Mouse (Mus musculus) heart, embryonic 11.5 days (tissue): ENCODE results near the gene Inpp5b. TPM values are rescaled to one million over a fixed set of nuclear protein-coding genes. Genes with fewer than 3 reads are reported as not detected.
A peak's percentile ranks its signal among the peaks of the same experiment; 100 is the strongest.

Source experiments
- ATAC-seq: fragments of 200-750 bp; cut with Nextera tagmentation; replicated peaks from 2 replicates; pipeline ENCODE4 v1.8.0; 2017; ENCODE audit warnings: moderate library complexity; ENCODE audit not compliant: insufficient number of reproducible peaks, low FRiP score, low TSS enrichment
- H3K27ac ChIP-seq: fragments of 300-500 bp; sonication (generic); 2 replicates; pipeline ENCODE4 v1.5.1; 2014; ENCODE audit warnings: mild to moderate bottlenecking, low read depth, low read length
- H3K27me3 ChIP-seq: fragments of 300-500 bp; sonication (generic); 2 replicates; pipeline ENCODE4 v1.6.1; 2014; ENCODE audit warnings: mild to moderate bottlenecking, low read length, mixed read lengths; ENCODE audit not compliant: control insufficient read depth, insufficient read depth
- H3K36me3 ChIP-seq: fragments of 300-500 bp; sonication (generic); 2 replicates; pipeline ENCODE4 v1.6.1; 2014; ENCODE audit warnings: mild to moderate bottlenecking, low read length, moderate library complexity, mixed read lengths; ENCODE audit not compliant: control insufficient read depth, insufficient read depth
- H3K4me1 ChIP-seq: fragments of 300-500 bp; sonication (generic); 2 replicates; pipeline ENCODE4 v1.6.1; 2014; ENCODE audit warnings: low read length; ENCODE audit not compliant: control insufficient read depth, insufficient read depth
- H3K4me2 ChIP-seq: fragments of 300-500 bp; sonication (generic); 2 replicates; pipeline ENCODE4 v1.6.1; 2014; ENCODE audit warnings: mild to moderate bottlenecking, moderate library complexity
- H3K4me3 ChIP-seq: fragments of 300-500 bp; sonication (generic); 2 replicates; pipeline ENCODE4 v1.5.1; 2014; ENCODE audit warnings: low read depth, low read length
- H3K9ac ChIP-seq: fragments of 300-500 bp; sonication (generic); 2 replicates; pipeline ENCODE4 v1.6.1; 2014; ENCODE audit warnings: mild to moderate bottlenecking, low read depth, low read length, moderate library complexity
- H3K9me3 ChIP-seq: fragments of 300-500 bp; sonication (generic); replicated peaks from 2 replicates; pipeline ENCODE4 v1.6.1; 2016; ENCODE audit warnings: low read length; ENCODE audit not compliant: control insufficient read depth
- WGBS: fragments of 180-500 bp; shearing (Covaris S2); extraction: QIAGEN DNeasy Blood & Tissue Kit; methylation state at CpG from one replicate; pipeline ENCODE4 v1.1.7; 2014; ENCODE audit not compliant: insufficient replicate concordance; 5-methylcytosine and 5-hydroxymethylcytosine counted together
- polyA plus RNA-seq: library from polyadenylated mRNA; unstranded; fragments of >200 nt; fragmentation: Nextera tagmentation; extraction: Ambion mirVana; gene quantifications from 2 replicates; pipeline ENCODE4 v1.2.1, GENCODE M21; 2014

Inpp5b gene
- polyA plus RNA-seq, 1 experiment from 2014 or later = 18.5 TPM

DNA sequence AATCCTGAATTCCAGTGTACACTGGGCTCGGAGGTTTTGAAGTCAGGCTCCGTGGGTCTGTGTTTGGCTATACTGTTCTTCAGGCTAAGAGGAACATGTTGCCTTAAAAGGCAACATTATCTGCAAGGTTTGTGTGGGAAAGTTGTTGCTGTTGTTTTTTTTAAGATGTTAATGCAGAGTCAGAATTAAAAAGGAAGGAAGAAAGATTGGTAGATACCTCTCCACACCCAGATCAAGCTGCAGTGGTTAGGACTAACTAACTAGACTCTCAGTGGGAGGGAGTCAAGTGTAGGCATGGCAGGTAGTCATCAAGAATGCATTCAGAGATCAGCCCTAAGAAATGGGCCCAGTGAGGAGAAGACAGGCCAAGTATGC is 24.9 kb downstream of the Inpp5b start:
- Histone ChIP-seq H3K27ac (no peak overlapping the region), H3K9ac (no peak overlapping the region), H3K4me1 (peaks cover 12% of the 10 kb centered on the region), H3K27me3 (no peaks in the 10 kb centered on the region), H3K36me3 (no peaks in the 10 kb centered on the region), H3K4me2 (no peak overlapping the region), H3K9me3 (no peaks in the 10 kb centered on the region), H3K4me3 (no peak overlapping the region)
- WGBS = 54% methylated on average over 2 of the region's 2 CpGs
- no peak for ATAC-seq

DNA sequence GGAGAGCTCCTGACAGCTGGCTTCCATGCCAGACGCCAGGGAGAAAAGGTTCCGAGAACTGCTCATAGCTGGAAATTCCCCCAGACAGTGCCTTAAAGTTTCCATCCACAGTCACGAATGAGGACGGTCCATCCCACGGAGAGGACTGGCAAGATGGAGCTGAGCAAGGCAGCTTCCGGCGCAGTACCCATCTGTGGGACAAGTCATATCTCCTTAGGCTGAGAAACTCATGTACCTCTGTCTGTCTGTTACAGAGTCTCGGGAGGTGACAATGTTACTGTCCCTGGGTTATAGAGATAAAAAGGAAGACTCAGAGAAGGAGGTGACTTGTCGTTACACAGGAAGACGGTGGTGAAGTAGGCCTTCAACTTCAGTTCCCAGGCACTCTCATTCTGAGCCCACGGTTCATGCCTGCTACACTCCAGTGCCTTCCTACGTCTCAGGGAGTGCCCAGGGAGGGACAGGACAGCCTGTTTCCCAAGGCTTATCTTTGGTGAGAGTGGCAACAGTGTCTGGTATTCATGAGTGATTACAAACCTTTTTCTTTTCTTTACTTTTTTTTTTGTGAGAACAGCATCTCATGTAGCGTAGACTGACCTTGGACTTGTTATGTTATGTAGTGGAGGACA is 27.4 kb downstream of the Inpp5b start:
- Histone ChIP-seq H3K9ac (no peak overlapping the region), H3K9me3 (no peaks in the 10 kb centered on the region), H3K4me3 (no peak overlapping the region), H3K27me3 (no peaks in the 10 kb centered on the region), H3K27ac (no peak overlapping the region), H3K36me3 (no peaks in the 10 kb centered on the region), H3K4me2 (no peak overlapping the region), H3K4me1 (peaks cover 15% of the 10 kb centered on the region)
- 59% methylated on average over 13 of the region's 13 CpGs for WGBS
- no peak for ATAC-seq

DNA sequence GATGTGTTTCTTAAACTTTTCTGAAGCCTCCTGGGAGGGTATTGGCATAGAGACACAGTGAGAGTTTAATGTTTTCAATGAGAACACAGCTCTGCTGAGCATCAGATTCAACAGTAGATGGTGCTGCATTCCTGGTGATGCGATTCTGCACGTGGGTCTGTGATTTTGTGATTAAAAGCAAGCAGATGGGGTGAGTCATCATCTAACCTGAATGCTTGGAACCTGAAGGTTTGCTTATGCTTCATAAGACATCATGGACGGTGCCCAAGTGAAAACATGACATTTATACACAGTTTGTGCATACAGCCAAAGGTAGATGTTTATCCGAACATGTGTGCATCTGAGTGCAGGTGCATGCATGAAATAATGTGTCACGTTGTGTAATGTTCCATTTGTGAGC is 29.0 kb downstream of the Inpp5b start:
- no peak for ATAC-seq
- 68% methylated on average over 5 of the region's 5 CpGs for WGBS
- H3K4me1 ChIP-seq = peaks cover 21% of the 10 kb centered on the region

DNA sequence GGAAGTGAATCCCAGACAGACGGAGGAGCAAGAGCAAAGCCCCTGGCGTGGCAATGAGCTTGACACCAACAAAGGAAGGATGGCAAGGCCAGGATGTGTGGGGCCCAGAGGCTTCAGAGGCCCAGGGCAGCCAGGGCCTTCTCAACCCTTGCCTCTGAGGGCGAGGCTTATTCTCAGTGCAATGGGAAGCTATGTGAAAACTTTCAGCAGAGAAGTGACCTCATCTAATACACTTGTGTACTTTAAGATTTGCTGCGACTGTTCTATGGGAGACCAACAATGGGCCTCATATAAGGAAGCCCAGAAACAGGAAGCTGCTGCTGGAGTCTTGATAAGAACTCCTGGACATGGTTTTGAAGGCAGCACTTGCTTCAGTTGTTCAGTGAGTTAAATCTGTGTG is 30.5 kb downstream of the Inpp5b start:
- H3K4me1 ChIP-seq = peaks cover 9% of the 10 kb centered on the region
- H3K4me3 ChIP-seq = no peak overlapping the region
- peak; percentile 68 for ATAC-seq
- H3K9ac ChIP-seq = no peak overlapping the region
- no peak overlapping the region for H3K4me2 ChIP-seq
- no peaks in the 10 kb centered on the region for H3K27me3 ChIP-seq
- peak overlapping the region; percentile 66 for H3K27ac ChIP-seq
- H3K9me3 ChIP-seq = no peaks in the 10 kb centered on the region
- WGBS = 51% methylated on average over 4 of the region's 4 CpGs
- no peaks in the 10 kb centered on the region for H3K36me3 ChIP-seq

More for the DNA sequence above, 29.0 kb downstream of the Inpp5b start:
- Histone ChIP-seq H3K4me3 (no peak overlapping the region), H3K27me3 (no peaks in the 10 kb centered on the region), H3K9me3 (no peaks in the 10 kb centered on the region), H3K9ac (no peak overlapping the region), H3K4me2 (no peak overlapping the region), H3K36me3 (no peaks in the 10 kb centered on the region), H3K27ac (no peak overlapping the region)

DNA sequence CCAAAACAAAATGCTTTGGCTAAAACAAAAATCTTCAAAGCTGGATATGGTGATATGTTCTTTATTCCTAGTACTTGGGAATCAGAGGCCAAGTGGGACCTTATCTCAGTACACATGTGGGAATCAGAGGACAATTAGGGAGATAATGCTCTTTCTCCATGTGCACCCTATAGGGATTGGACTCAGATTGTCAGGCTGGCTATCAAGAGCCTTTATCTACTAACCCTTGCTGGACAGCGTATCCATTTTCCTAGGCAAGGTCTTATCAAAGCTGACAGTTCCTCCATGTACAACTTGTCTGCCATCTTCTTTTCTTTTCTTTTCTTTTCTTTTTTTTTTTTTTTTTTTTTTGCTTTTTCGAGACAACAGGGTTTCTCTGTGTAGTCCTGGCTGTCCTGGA is 31.8 kb downstream of the Inpp5b start:
- Histone ChIP-seq H3K4me1 (peaks cover 9% of the 10 kb centered on the region), H3K4me3 (no peak overlapping the region), H3K4me2 (no peak overlapping the region), H3K36me3 (no peaks in the 10 kb centered on the region), H3K9ac (no peak overlapping the region), H3K27me3 (no peaks in the 10 kb centered on the region), H3K27ac (no peak overlapping the region), H3K9me3 (no peaks in the 10 kb centered on the region)
- ATAC-seq = no peak
- 47% methylated on average over 2 of the region's 2 CpGs for WGBS

DNA sequence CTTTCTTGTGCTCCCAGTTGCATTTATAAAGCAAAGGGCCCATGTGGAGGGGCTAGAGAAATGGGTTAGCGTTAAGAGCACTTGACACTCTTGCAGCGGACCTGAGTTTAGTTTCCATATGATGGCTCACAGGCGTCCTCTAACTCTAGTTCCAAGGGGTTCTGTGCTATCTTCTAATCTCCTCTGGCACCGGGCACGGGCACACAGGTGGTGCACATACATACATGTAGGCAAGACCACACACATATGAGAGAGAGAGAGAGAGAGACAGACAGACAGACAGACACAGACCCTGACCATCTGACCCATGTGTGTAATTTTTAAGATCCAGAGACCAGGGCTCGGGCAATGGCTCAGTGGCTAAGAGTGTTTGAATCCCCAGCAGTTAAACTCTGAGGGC is 32.3 kb downstream of the Inpp5b start:
- H3K9ac ChIP-seq = no peak overlapping the region
- no peak overlapping the region for H3K4me2 ChIP-seq
- no peak overlapping the region for H3K4me3 ChIP-seq
- no peaks in the 10 kb centered on the region for H3K27me3 ChIP-seq
- ATAC-seq = no peak
- 0 out of 2 replicates have a peak overlapping the region, but pooled peaks have one; percentile 4 for H3K27ac ChIP-seq
- no peaks in the 10 kb centered on the region for H3K36me3 ChIP-seq
- no peaks in the 10 kb centered on the region for H3K9me3 ChIP-seq
- peaks cover 9% of the 10 kb centered on the region for H3K4me1 ChIP-seq
- 86% methylated on average over 6 of the region's 6 CpGs for WGBS

DNA sequence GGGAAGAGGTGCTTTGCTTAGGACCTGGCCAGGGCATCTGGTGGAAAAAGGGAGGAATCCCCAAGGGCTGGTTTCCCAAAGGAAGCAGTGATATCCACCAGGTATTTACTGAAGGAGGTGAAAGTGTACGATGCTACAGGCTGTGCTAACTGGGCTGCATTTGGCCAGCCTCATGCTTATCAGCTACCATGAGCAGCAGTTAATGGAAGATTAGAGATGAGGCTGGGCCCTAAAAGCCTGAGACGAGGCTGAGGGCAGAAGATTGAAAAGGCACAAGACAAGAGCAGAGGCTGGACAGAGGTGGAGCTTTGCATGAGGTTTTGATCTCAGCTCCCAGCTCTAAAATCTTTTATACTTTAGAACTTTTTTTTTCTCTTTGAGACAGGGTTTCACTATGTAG is 32.8 kb downstream of the Inpp5b start:
- no peak; the same call in 1 of the 2 replicates for ATAC-seq
- no peaks in the 10 kb centered on the region for H3K27me3 ChIP-seq
- no peaks in the 10 kb centered on the region for H3K9me3 ChIP-seq
- no peak overlapping the region for H3K4me3 ChIP-seq
- no peak overlapping the region for H3K4me2 ChIP-seq
- 0 out of 2 replicates have a peak overlapping the region, but pooled peaks have one; percentile 4 for H3K27ac ChIP-seq
- no peak overlapping the region for H3K9ac ChIP-seq
- H3K4me1 ChIP-seq = peaks cover 9% of the 10 kb centered on the region
- 14% methylated on average over 2 of the region's 2 CpGs for WGBS
- H3K36me3 ChIP-seq = no peaks in the 10 kb centered on the region

DNA sequence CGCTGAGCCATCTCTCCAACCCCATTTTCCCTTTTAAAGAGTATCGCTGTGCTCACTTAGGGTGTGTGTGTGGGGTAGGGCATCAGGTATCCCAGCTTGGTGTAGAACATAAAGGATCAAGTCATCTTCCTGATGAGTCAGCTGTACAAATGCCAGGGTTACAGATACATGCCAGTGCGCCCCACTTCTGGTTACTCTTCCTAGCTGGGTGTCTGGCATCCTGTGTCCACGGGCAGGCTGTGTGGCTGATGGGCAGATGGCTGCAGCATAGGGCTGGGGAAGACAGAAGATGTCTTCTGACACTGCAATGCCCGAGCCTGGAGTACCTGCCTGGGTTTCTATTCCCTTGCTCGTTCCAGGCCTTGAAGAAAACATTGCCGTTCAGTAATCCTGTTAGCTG is 39.7 kb downstream of the Inpp5b start:
- 91% methylated on average over 7 of the region's 7 CpGs for WGBS
- no peaks in the 10 kb centered on the region for H3K27me3 ChIP-seq
- H3K4me2 ChIP-seq = no peak overlapping the region
- no peak overlapping the region for H3K9ac ChIP-seq
- peaks cover 8% of the 10 kb centered on the region; the same call in 1 of the 2 replicates for H3K36me3 ChIP-seq
- no peak for ATAC-seq
- no peaks in the 10 kb centered on the region for H3K4me1 ChIP-seq
- H3K9me3 ChIP-seq = no peaks in the 10 kb centered on the region
- no peak overlapping the region for H3K27ac ChIP-seq
- H3K4me3 ChIP-seq = no peak overlapping the region

DNA sequence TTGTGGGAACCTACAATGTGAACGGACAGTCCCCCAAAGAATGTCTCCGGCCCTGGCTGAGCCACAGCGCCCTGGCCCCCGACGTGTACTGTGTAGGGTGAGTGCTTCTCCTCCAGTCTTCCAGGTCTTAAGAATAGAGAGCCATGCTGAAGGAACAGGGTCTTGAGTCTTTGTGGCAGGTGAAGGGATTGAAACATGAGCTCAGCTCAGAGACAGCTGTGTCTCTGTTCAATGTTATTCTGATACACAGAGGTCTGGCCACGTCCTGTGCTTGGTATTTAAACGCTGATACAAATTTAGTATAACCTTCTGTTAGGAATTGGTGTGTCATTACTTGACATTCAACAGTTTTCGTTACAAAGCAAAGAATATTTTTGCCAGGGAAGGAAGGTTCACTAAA is 40.7 kb downstream of the Inpp5b start:
- peaks cover 15% of the 10 kb centered on the region for H3K36me3 ChIP-seq
- H3K27me3 ChIP-seq = no peaks in the 10 kb centered on the region
- no peak overlapping the region for H3K4me2 ChIP-seq
- no peak overlapping the region for H3K9ac ChIP-seq
- ATAC-seq = no peak
- no peaks in the 10 kb centered on the region for H3K4me1 ChIP-seq
- H3K9me3 ChIP-seq = no peaks in the 10 kb centered on the region
- H3K4me3 ChIP-seq = no peak overlapping the region
- WGBS = 87% methylated on average over 8 of the region's 8 CpGs
- H3K27ac ChIP-seq = no peak overlapping the region
